Mouse (Mus musculus) MEL-GATA-1-ER (cell line): ENCODE data around the gene Chst11.

Source experiments
- DNase-seq: peaks from one replicate; pipeline ENCODE4 v3.0.0-alpha.2; 2012; ENCODE audit warnings: low read depth; ENCODE audit errors: extremely low read depth

Chst11 gene

DNA sequence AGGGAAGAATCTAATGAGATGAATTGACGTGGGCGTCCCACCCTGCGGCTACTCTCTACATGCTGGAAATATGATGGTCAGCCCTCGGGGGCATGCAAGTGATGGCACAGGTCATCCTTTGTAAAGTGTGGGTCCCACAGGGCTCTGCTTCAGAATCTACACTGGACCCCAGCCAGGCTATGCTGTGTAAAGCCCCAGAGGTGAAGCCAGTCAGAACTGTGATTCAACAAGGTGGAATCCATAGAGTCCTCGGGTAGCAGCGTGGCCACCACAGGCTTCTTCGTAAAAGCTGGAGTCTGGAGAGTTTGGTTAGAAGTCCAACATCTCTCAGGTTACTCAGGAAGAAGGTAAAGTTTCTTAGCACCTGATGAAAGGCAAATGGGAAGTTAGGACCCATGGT is 154.0 kb downstream of the Chst11 start:
- DNase-seq = no peak

- DNase-seq = no peak
Measured at GRCm38 (mm10) chr10:83140258-83140936, 155.1 kb downstream of the Chst11 start.

GRCm38 (mm10) chr10:83141434-83141833 is 156.1 kb downstream of the Chst11 start:
- no peak for DNase-seq

- DNase-seq = no peak
Measured at GRCm38 (mm10) chr10:83143049-83143448, 157.8 kb downstream of the Chst11 start.

DNA sequence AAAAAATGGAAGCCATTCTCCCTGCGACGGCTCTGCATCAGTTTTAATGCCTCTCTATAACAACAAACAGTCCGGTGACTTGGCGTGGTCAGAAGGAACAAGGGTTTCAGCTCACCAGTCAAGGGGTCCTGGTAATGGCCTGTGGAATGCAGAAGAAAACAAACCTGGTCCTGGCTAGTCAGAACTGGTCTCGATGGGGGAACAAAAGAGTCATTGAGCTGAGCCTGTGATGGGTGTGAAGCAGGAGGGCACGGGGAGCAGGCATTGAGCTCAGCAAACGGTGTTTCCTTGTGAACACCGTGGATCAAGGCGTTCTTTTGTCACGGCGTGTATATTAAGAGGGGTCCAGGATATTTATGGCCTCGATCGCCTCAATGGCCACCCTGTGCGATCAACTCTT is 160.5 kb downstream of the Chst11 start:
- DNase-seq = no peak

GRCm38 (mm10) chr10:83149342-83150178 is 164.3 kb downstream of the Chst11 start:
- no peak for DNase-seq

- DNase-seq = no peak
Measured at GRCm38 (mm10) chr10:83150587-83150986, 165.3 kb downstream of the Chst11 start.

DNA sequence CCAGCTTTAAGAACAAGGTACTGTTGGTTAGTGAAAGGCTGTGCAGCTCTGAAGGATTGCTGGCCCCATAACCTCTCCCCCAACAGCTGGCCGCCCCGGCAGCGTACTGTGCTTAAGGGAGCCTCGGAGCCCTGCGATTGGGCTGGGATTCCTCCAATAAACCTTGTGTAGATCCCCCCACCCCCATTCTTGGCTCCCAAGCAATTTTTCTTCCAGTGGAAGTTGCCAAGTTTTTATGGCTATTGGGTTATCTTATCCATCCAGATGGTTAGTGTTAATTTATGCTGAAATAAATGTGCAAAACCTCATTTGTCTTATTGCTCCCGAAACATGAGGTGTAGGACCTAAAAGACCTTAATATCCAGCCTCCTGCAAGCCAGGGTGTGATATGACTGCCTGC is 166.1 kb downstream of the Chst11 start:
- no peak for DNase-seq

- DNase-seq = no peak
Measured at GRCm38 (mm10) chr10:83151896-83152685, 166.8 kb downstream of the Chst11 start.

GRCm38 (mm10) chr10:83152723-83153122 is 167.4 kb downstream of the Chst11 start:
- no peak for DNase-seq

- no peak for DNase-seq
Measured at GRCm38 (mm10) chr10:83153374-83153773, 168.1 kb downstream of the Chst11 start.

DNA sequence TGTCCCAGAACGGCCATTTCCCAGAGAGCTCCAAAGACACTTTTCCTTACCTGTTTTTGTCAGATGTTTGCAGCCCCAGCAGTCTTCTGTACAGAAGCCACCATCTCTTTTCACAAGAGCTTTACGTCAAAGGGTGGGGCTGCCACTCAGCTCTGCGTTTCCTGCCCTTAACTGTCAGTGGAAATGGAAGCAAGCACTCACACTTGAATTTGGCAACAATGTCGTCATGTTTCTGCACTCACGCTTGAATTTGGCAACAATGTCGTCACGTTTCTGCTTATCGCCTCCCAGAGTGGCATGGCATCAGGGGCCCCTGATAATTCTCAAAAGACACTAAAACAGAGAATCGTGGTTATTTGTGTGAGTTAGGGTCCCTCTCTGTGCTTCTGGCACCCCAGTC is 168.6 kb downstream of the Chst11 start:
- no peak for DNase-seq

DNA sequence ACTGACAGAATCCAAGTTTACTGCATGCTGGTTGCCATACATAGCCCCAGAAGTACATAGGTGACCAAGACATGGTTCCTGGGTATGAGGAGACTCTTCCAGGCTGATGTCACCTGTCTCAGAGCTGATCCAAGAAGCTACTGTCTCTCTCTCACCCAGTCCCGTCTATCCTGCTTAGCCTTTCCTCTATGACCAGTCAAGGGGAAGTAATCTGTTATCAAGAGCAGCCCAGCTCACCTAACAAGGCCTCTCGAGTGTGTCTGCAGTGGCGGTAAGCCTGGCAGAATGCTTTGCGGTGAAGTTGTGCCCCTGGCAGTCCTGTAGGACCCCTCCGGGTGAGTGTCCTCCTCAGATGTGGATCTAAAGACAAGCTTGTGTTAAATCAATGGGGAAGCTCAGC is 172.0 kb downstream of the Chst11 start:
- DNase-seq = peak; percentile 40

- no peak for DNase-seq
Measured at GRCm38 (mm10) chr10:83158322-83158721, 173.0 kb downstream of the Chst11 start.

GRCm38 (mm10) chr10:83159229-83159628 is 173.9 kb downstream of the Chst11 start:
- DNase-seq = no peak

DNA sequence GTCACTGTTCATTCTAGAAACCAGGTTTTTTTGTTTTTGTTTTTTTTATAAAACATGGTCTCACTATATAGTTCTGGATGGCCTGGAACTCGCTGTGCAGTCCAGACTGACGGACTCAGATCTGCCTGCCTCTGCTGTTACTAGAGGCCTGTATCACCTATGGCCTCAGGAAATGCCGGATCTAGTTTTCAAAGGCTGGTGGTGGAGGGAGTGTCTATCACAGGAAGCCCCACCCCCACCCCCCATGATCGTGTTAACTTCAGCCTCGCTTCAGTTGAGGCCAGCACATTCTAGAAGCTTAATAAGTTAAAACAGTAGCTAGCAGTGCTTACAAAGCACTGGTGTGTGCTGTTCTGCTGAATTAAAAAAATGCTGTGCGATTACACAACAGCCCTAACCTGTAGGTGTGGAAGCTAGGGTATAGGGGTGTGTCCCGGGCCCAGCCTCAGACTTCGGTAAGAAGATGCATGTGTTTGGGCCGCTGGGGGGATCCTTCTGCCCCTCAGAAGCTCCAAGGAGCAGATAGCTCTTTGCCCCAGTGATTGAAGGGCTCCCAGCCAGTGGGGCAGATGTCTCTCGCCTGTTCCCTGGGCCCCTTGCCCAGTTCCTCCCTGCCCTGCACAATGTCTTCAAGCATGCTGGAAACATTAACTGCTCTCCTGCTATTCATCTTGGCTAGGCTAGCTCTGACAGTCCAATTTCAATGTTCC is 176.5 kb downstream of the Chst11 start:
- DNase-seq = no peak

- DNase-seq = no peak
Measured at GRCm38 (mm10) chr10:83163946-83164345, 178.6 kb downstream of the Chst11 start.

- no peak for DNase-seq
Measured at GRCm38 (mm10) chr10:83164901-83165435, 179.7 kb downstream of the Chst11 start.

- DNase-seq = no peak
Measured at GRCm38 (mm10) chr10:83165521-83166243, 180.4 kb downstream of the Chst11 start.

- no peak for DNase-seq
Measured at GRCm38 (mm10) chr10:83166272-83166671, 181.0 kb downstream of the Chst11 start.
